Mouse (Mus musculus) MEL (cell line): ENCODE measurements around the gene Mrvi1. TPM values are rescaled to one million over a fixed set of nuclear protein-coding genes. Genes with fewer than 3 reads are reported as not detected.

Source experiments
- DNase-seq: peaks from one replicate; pipeline ENCODE4 v3.0.0; 2011; ENCODE audit warnings: low read depth, low spot score
- H3K27ac ChIP-seq: 2 replicates; pipeline ENCODE4 v1.5.1; 2012; ENCODE audit warnings: low read depth, mild to moderate bottlenecking, control low read depth, low read length, moderate library complexity; ENCODE audit not compliant: control insufficient read depth
- H3K27me3 ChIP-seq, 2 experiments: fragments of 150-350 bp in 1 of 2; sonication (generic) in 1 of 2; 2 replicates each; pipeline ENCODE4 v1.6.1; 2012; ENCODE audit warnings: low read length in 2 of 2, mild to moderate bottlenecking in 2 of 2, improper control_type of control experiment in 1 of 2, moderate library complexity in 1 of 2; ENCODE audit not compliant: insufficient read depth in 2 of 2, control insufficient read depth in 1 of 2
- H3K36me3 ChIP-seq, 2 experiments: 2 replicates each; pipeline ENCODE4 v1.6.1; 2012 to 2014; ENCODE audit warnings: low read length in 2 of 2, improper control_type of control experiment in 1 of 2, inconsistent platforms in 1 of 2, mild to moderate bottlenecking in 1 of 2; ENCODE audit not compliant: insufficient read depth in 2 of 2, control insufficient read depth in 1 of 2
- H3K4me1 ChIP-seq, 2 experiments: fragments of 150-350 bp in 1 of 2; sonication (generic) in 1 of 2; 2 replicates each; pipeline ENCODE4 v1.6.1; 2012; ENCODE audit warnings: low read length in 2 of 2, improper control_type of control experiment in 1 of 2, mild to moderate bottlenecking in 1 of 2; ENCODE audit not compliant: insufficient read depth in 2 of 2, control insufficient read depth in 1 of 2
- H3K4me3 ChIP-seq, 2 experiments: fragments of 150-350 bp in 1 of 2; sonication (generic) in 1 of 2; 2 replicates each; pipeline ENCODE4 v1.5.1; 2012; ENCODE audit warnings: low read depth in 2 of 2, low read length in 2 of 2, mild to moderate bottlenecking in 2 of 2, moderate library complexity in 2 of 2, control low read depth in 1 of 2, improper control_type of control experiment in 1 of 2; ENCODE audit not compliant: control insufficient read depth in 1 of 2, insufficient read depth in 1 of 2
- H3K79me2 ChIP-seq: 2 replicates; pipeline ENCODE4 v1.6.1; 2012; ENCODE audit warnings: mild to moderate bottlenecking, low read length, moderate library complexity; ENCODE audit not compliant: control insufficient read depth, poor library complexity, insufficient read depth
- H3K9ac ChIP-seq: 2 replicates; pipeline ENCODE4 v1.6.1; 2012; ENCODE audit warnings: low read depth, mild to moderate bottlenecking, control low read depth, low read length, moderate library complexity; ENCODE audit not compliant: control insufficient read depth, poor library complexity, severe bottlenecking
- H3K9me3 ChIP-seq: fragments of 150-350 bp; sonication (generic); replicated peaks from 2 replicates; pipeline ENCODE4 v1.6.1; 2012; ENCODE audit warnings: mild to moderate bottlenecking, low read length, improper control_type of control experiment, moderate library complexity; ENCODE audit not compliant: insufficient read depth
- BHLHE40 ChIP-seq: IDR thresholded peaks from 2 replicates; pipeline ENCODE4 v1.6.1; 2012; ENCODE audit warnings: low read depth, mild to moderate bottlenecking, inconsistent platforms, low read length, improper control_type of control experiment, borderline replicate concordance
- CHD1 ChIP-seq: IDR thresholded peaks from 2 replicates; pipeline ENCODE4 v1.6.1; 2012; ENCODE audit warnings: low read depth, mild to moderate bottlenecking, inconsistent platforms, low read length, improper control_type of control experiment
- CHD2 ChIP-seq: IDR thresholded peaks from 2 replicates; pipeline ENCODE4 v1.6.1; 2011; ENCODE audit warnings: low read length, improper control_type of control experiment
- CTCF ChIP-seq, 3 experiments: IDR thresholded peaks in 2 of 3; conservative IDR thresholded peaks in 1 of 3; 2 replicates each; pipeline ENCODE4 v1.5.1; 2011 to 2012; ENCODE audit warnings: low read length in 3 of 3, low read depth in 2 of 3, mild to moderate bottlenecking in 2 of 3, improper control_type of control experiment in 1 of 3, inconsistent platforms in 1 of 3, mixed read lengths in 1 of 3, moderate library complexity in 1 of 3; ENCODE audit not compliant: control insufficient read depth in 1 of 3, insufficient read depth in 1 of 3, poor library complexity in 1 of 3, severe bottlenecking in 1 of 3
- E2F4 ChIP-seq: IDR thresholded peaks from 2 replicates; pipeline ENCODE4 v1.6.1; 2011; ENCODE audit warnings: low read depth, low read length, improper control_type of control experiment, borderline replicate concordance
- ELF1 ChIP-seq: IDR thresholded peaks from 2 replicates; pipeline ENCODE4 v1.6.1; 2014; ENCODE audit warnings: low read depth, mild to moderate bottlenecking, inconsistent platforms, low read length, improper control_type of control experiment, moderate library complexity
- EP300 ChIP-seq, 2 experiments: IDR thresholded peaks; 2 replicates each; pipeline ENCODE4 v1.6.1; 2011; ENCODE audit warnings: improper control_type of control experiment in 2 of 2, low read length in 2 of 2, low read depth in 1 of 2, mild to moderate bottlenecking in 1 of 2
- ETS1 ChIP-seq: IDR thresholded peaks from 2 replicates; pipeline ENCODE4 v1.6.1; 2012; ENCODE audit warnings: low read depth, mild to moderate bottlenecking, inconsistent platforms, low read length, improper control_type of control experiment, moderate library complexity
- GABPA ChIP-seq: IDR thresholded peaks from 2 replicates; pipeline ENCODE4 v1.6.1; 2012; ENCODE audit warnings: low read depth, mild to moderate bottlenecking, inconsistent platforms, low read length, improper control_type of control experiment, moderate library complexity
- GATA1 ChIP-seq: IDR thresholded peaks from 2 replicates; pipeline ENCODE4 v1.6.1; 2011; ENCODE audit warnings: low read depth, low read length, improper control_type of control experiment
- HCFC1 ChIP-seq: IDR thresholded peaks from 2 replicates; pipeline ENCODE4 v1.6.1; 2012; ENCODE audit warnings: low read depth, mild to moderate bottlenecking, inconsistent platforms, low read length, improper control_type of control experiment, moderate library complexity
- JUND ChIP-seq: IDR thresholded peaks from 2 replicates; pipeline ENCODE4 v1.6.1; 2011; ENCODE audit warnings: low read depth, mild to moderate bottlenecking, improper control_type of control experiment, low read length
- KAT2A ChIP-seq: conservative IDR thresholded peaks from 2 replicates; pipeline ENCODE4 v1.6.1; 2012; ENCODE audit warnings: low read depth, low read length, improper control_type of control experiment, inconsistent platforms
- MAFK ChIP-seq: IDR thresholded peaks from 2 replicates; pipeline ENCODE4 v1.6.1; 2011; ENCODE audit warnings: low read depth, mild to moderate bottlenecking, low read length, improper control_type of control experiment, borderline replicate concordance
- MAZ ChIP-seq: IDR thresholded peaks from 2 replicates; pipeline ENCODE4 v1.6.1; 2012; ENCODE audit warnings: low read depth, mild to moderate bottlenecking, inconsistent platforms, low read length, improper control_type of control experiment
- MEF2A ChIP-seq: IDR thresholded peaks from 2 replicates; pipeline ENCODE4 v1.6.1; 2014; ENCODE audit warnings: low read depth, mild to moderate bottlenecking, inconsistent platforms, low read length, improper control_type of control experiment; ENCODE audit not compliant: poor library complexity, insufficient replicate concordance, severe bottlenecking; ENCODE audit errors: extremely low read depth
- MXI1 ChIP-seq: IDR thresholded peaks from 2 replicates; pipeline ENCODE4 v1.6.1; 2011; ENCODE audit warnings: mild to moderate bottlenecking, low read depth, low read length, improper control_type of control experiment
- MYB ChIP-seq: IDR thresholded peaks from 2 replicates; pipeline ENCODE4 v1.6.1; 2011; ENCODE audit warnings: mild to moderate bottlenecking, low read depth, low read length, improper control_type of control experiment
- POLR2A ChIP-seq, 2 experiments: IDR thresholded peaks; 2 replicates each; pipeline ENCODE4 v1.6.1; 2011 to 2012; ENCODE audit warnings: low read length in 2 of 2, mild to moderate bottlenecking in 2 of 2, control low read depth in 1 of 2, improper control_type of control experiment in 1 of 2, low read depth in 1 of 2, moderate library complexity in 1 of 2; ENCODE audit not compliant: control insufficient read depth in 1 of 2, insufficient read depth in 1 of 2, poor library complexity in 1 of 2
- POLR2AphosphoS5 ChIP-seq: IDR thresholded peaks from 2 replicates; pipeline ENCODE4 v1.6.1; 2012; ENCODE audit warnings: low read depth, borderline replicate concordance, mild to moderate bottlenecking, inconsistent platforms, low read length, moderate library complexity, mixed read lengths
- RAD21 ChIP-seq: IDR thresholded peaks from 2 replicates; pipeline ENCODE4 v1.6.1; 2011; ENCODE audit warnings: mild to moderate bottlenecking, low read depth, low read length, improper control_type of control experiment
- SMC3 ChIP-seq: IDR thresholded peaks from 2 replicates; pipeline ENCODE4 v1.6.1; 2011; ENCODE audit warnings: low read depth, low read length, improper control_type of control experiment
- TAL1 ChIP-seq: IDR thresholded peaks from 2 replicates; pipeline ENCODE4 v1.6.1; 2012; ENCODE audit warnings: mild to moderate bottlenecking, inconsistent platforms, low read length, moderate library complexity, mixed read lengths
- TCF12 ChIP-seq: IDR thresholded peaks from 2 replicates; pipeline ENCODE4 v1.6.1; 2014; ENCODE audit warnings: low read depth, mild to moderate bottlenecking, inconsistent platforms, low read length, improper control_type of control experiment, moderate library complexity
- UBTF ChIP-seq: IDR thresholded peaks from 2 replicates; pipeline ENCODE4 v1.6.1; 2012; ENCODE audit warnings: low read depth, mild to moderate bottlenecking, inconsistent platforms, low read length, improper control_type of control experiment, moderate library complexity, borderline replicate concordance; ENCODE audit not compliant: insufficient read depth
- USF2 ChIP-seq, 2 experiments: IDR thresholded peaks; 2 replicates each; pipeline ENCODE4 v1.6.1; 2011 to 2012; ENCODE audit warnings: improper control_type of control experiment in 2 of 2, low read length in 2 of 2, borderline replicate concordance in 1 of 2, inconsistent platforms in 1 of 2, low read depth in 1 of 2, mild to moderate bottlenecking in 1 of 2; ENCODE audit not compliant: insufficient read depth in 1 of 2
- ZKSCAN1 ChIP-seq: IDR thresholded peaks from 2 replicates; pipeline ENCODE4 v1.6.1; 2012; ENCODE audit warnings: low read depth, mild to moderate bottlenecking, inconsistent platforms, low read length, improper control_type of control experiment, moderate library complexity
- ZMIZ1 ChIP-seq: IDR thresholded peaks from 2 replicates; pipeline ENCODE4 v1.6.1; 2012; ENCODE audit warnings: low read depth, mild to moderate bottlenecking, inconsistent platforms, low read length, improper control_type of control experiment, moderate library complexity
- ZNF384 ChIP-seq: IDR thresholded peaks from 2 replicates; pipeline ENCODE4 v1.6.1; 2012; ENCODE audit warnings: low read depth, mild to moderate bottlenecking, inconsistent platforms, low read length, improper control_type of control experiment
- polyA plus RNA-seq, 2 experiments: library from polyadenylated mRNA; stranded (reverse) in 1 of 2; unstranded in 1 of 2; fragments of >175 nt in 1 of 2; fragments of >200 nt in 1 of 2; gene quantifications; 2 replicates each; pipeline versions ENCODE4 v1.2.1 to v1.2.4; 2012; ENCODE audit warnings: low replicate concordance in 2 of 2, low read depth in 1 of 2; ENCODE audit not compliant: insufficient read length in 2 of 2, insufficient read depth in 1 of 2, missing spikeins in 1 of 2
- total RNA-seq: library from RNA; depleted of rRNA; stranded (reverse); fragments of 300-350 nt; gene quantifications from 2 replicates; pipeline ENCODE4 v1.2.3, GENCODE M21; 2012

Mrvi1 gene
- total and polyA plus RNA-seq, 3 experiments, result 0.19 to 0.92 TPM; not detected in 1

GRCm38 (mm10) chr7:111024912-111025311 lies 42.7 kb upstream of the Mrvi1 start:
- Histone ChIP-seq H3K9ac (no peak overlapping the region), H3K27ac (no peak overlapping the region), H3K27me3 (no peaks in the 10 kb centered on the region), H3K36me3 (peaks cover 0 to 9% of the 10 kb centered on the region in 2 experiments; a peak in 2 of 4 replicates), H3K79me2 (peaks cover 10% of the 10 kb centered on the region), H3K4me3 (no peak overlapping the region), H3K9me3 (no peaks in the 10 kb centered on the region), H3K4me1 (peaks cover 0 to 10% of the 10 kb centered on the region in 2 experiments; a peak in 3 of 4 replicates)
- no peak for DNase-seq
- no peak for TF ChIP-seq TCF12
- TF ChIP-seq MAZ, result no peak
- TF ChIP-seq GATA1, result no peak
- TF ChIP-seq ELF1, result no peak
- no peak for TF ChIP-seq UBTF
- TF ChIP-seq ZNF384, result no peak
- TF ChIP-seq MAFK, result no peak
- TF ChIP-seq HCFC1, result no peak
- no peak for TF ChIP-seq JUND
- TF ChIP-seq MYB, result no peak
- no peak for TF ChIP-seq CHD2
- TF ChIP-seq POLR2A (IDR thresholded peaks at IDR 0.05; ENCODE audit: control insufficient read depth in 1 of 2, insufficient read depth in 1 of 2, low read depth in 1 of 2, low read length in 2 of 2, poor library complexity in 1 of 2), result no peak
- no peak for TF ChIP-seq CTCF (IDR thresholded peaks at IDR 0.05 in 2 of 3, conservative IDR thresholded peaks at IDR 0.05 in 1 of 3; ENCODE audit: control insufficient read depth in 1 of 3, insufficient read depth in 1 of 3, low read depth in 2 of 3, low read length in 3 of 3, poor library complexity in 1 of 3, severe bottlenecking in 1 of 3)
- TF ChIP-seq BHLHE40, result no peak
- TF ChIP-seq CHD1, result no peak
- TF ChIP-seq USF2 (IDR thresholded peaks at IDR 0.05; ENCODE audit: borderline replicate concordance in 1 of 2, insufficient read depth in 1 of 2, low read depth in 1 of 2, low read length in 2 of 2), result no peak
- TF ChIP-seq MXI1, result no peak
- no peak for TF ChIP-seq GABPA
- no peak for TF ChIP-seq KAT2A

GRCm38 (mm10) chr7:111024068-111024594 lies 41.9 kb upstream of the Mrvi1 start:
- DNase-seq, result no peak
- no peak for TF ChIP-seq EP300 (IDR thresholded peaks at IDR 0.05; ENCODE audit: low read depth in 1 of 2, low read length in 2 of 2)
- TF ChIP-seq POLR2AphosphoS5, result no peak
- no peak for TF ChIP-seq ETS1
- TF ChIP-seq ZKSCAN1, result no peak
- no peak for TF ChIP-seq MYB
- no peak for TF ChIP-seq KAT2A
- TF ChIP-seq ZMIZ1, result no peak
- TF ChIP-seq SMC3, result no peak
- no peak for TF ChIP-seq MAFK
- no peak for TF ChIP-seq CHD2
- TF ChIP-seq RAD21, result no peak
- no peak for TF ChIP-seq MXI1
- TF ChIP-seq POLR2A (IDR thresholded peaks at IDR 0.05; ENCODE audit: control insufficient read depth in 1 of 2, insufficient read depth in 1 of 2, low read depth in 1 of 2, low read length in 2 of 2, poor library complexity in 1 of 2), result no peak
- TF ChIP-seq TAL1, result no peak
- no peak for TF ChIP-seq TCF12
- TF ChIP-seq E2F4, result no peak
- no peak for TF ChIP-seq GATA1
- TF ChIP-seq MEF2A, result no peak
- TF ChIP-seq MAZ, result no peak
- TF ChIP-seq, all 39 proteins: peak for 0
- H3K36me3 ChIP-seq, result peaks cover 0 to 5% of the 10 kb centered on the region in 2 experiments; a peak in 2 of 4 replicates
- H3K27ac ChIP-seq, result no peak overlapping the region
- H3K4me1 ChIP-seq, result peaks cover 0 to 8% of the 10 kb centered on the region in 2 experiments; a peak in 2 of 4 replicates
- peaks cover 3% of the 10 kb centered on the region for H3K79me2 ChIP-seq
- H3K27me3 ChIP-seq, result no peaks in the 10 kb centered on the region
- no peak overlapping the region for H3K4me3 ChIP-seq
- no peaks in the 10 kb centered on the region for H3K9me3 ChIP-seq
- H3K9ac ChIP-seq, result no peak overlapping the region
